ENCODE assay signal across 13 mouse cellular contexts in the genomic region with DNA sequence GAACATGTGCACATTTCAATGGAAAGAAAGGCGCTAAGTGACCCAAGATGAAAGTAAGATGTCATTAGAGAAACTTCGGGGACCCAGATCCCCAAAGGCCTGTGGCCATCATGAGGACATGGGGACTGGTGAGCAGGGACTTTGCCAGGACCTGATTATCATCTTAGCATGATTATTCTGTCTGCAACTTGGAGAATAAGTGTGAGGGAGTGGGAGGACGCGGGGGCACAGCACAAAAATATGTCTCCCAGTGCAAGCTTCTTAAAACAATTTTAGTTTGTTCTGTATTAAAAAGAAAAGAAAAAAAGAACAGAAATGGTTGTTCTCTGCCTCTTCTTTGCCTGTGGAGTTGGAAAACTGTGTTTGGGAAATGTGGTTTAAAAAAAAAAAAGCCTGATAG.
"Had no signal": no experiment of that assay in that cellular context is flagged by ENCODE, and none has a peak within 500 bp of the region (broad histone marks: within the 10 kb centered on the region; RNA-seq: fewer than 3 reads in every experiment).

No protein-coding gene starts in this region.

- H3K4me3 ChIP-seq: kidney, embryonic 15.5 days; liver, embryonic 13.5 days had no signal

- DNase-seq: kidney, adult 11 months; kidney, adult 8-10 months; kidney, postnatal 10 days; kidney, postnatal 36 days; liver, embryonic 13.5 days; lung, adult 2 months; lung, postnatal 14 days; lung, postnatal 4 days; midbrain, embryonic 14.5 days; thymus, adult 2 months; thymus, postnatal 14 days; thymus, postnatal 4 days had no signal

- H3K27ac ChIP-seq: kidney, embryonic 15.5 days; liver, embryonic 13.5 days had no signal
